Mouse (Mus musculus): ENCODE measurements around the gene Tpcn1. TPM values are rescaled to one million over a fixed set of nuclear protein-coding genes. Genes with fewer than 3 reads are reported as not detected.

The Tpcn1 gene
- polyA plus RNA-seq, 1 experiment from 2014 or later, result 18.3 TPM

- Histone ChIP-seq H3K4me2 (ENCODE audit: low read length) (peak overlapping the region; percentile 74), H3K9ac (replicated peaks; ENCODE audit: low read depth, low read length) (peak overlapping the region; percentile 67), H3K27ac (ENCODE audit: low read length) (peak overlapping the region; percentile 89), H3K4me1 (replicated peaks; ENCODE audit: control insufficient read depth, insufficient read depth, low read length) (peaks cover 23% of the 10 kb centered on the region), H3K9me3 (ENCODE audit: control insufficient read depth, low read length) (peaks cover 2% of the 10 kb centered on the region; the same call in 1 of the 2 replicates), H3K27me3 (replicated peaks; ENCODE audit: control insufficient read depth, insufficient read depth, low read length) (no peaks in the 10 kb centered on the region), H3K4me3 (replicated peaks; ENCODE audit: low read length) (peak overlapping the region; percentile 80), H3K36me3 (ENCODE audit: control insufficient read depth, insufficient read depth) (peaks cover 4% of the 10 kb centered on the region)
- ATAC-seq, result peak; percentile 92
- WGBS, result under 1% methylated on average over 65 of the region's 69 CpGs
Measured at GRCm38 (mm10) chr5:120612822-120613604, 24.5 kb upstream of the Tpcn1 start.

- WGBS, result 0% methylated on average over 22 of the region's 22 CpGs
- Histone ChIP-seq H3K27ac (ENCODE audit: low read length) (peak within 1 kb of the TSS; percentile 89), H3K27me3 (replicated peaks; ENCODE audit: control insufficient read depth, insufficient read depth, low read length) (no peaks in the 10 kb centered on the region), H3K9ac (replicated peaks; ENCODE audit: low read depth, low read length) (peak within 1 kb of the TSS; percentile 67), H3K36me3 (ENCODE audit: control insufficient read depth, insufficient read depth) (no peaks in the 10 kb centered on the region), H3K9me3 (ENCODE audit: control insufficient read depth, low read length) (peaks cover 2% of the 10 kb centered on the region; the same call in 1 of the 2 replicates), H3K4me2 (ENCODE audit: low read length) (peak within 1 kb of the TSS; percentile 74), H3K4me3 (replicated peaks; ENCODE audit: low read length) (peak within 1 kb of the TSS; percentile 80), H3K4me1 (replicated peaks; ENCODE audit: control insufficient read depth, insufficient read depth, low read length) (peaks cover 23% of the 10 kb centered on the region)
- peak; percentile 82 for ATAC-seq
Measured at GRCm38 (mm10) chr5:120612442-120612821, 24.0 kb upstream of the Tpcn1 start, which contains the start of the genes Rita1 and Ddx54. TSS of gene Rita1 (minus strand) at chr5:120612589. TSS of gene Ddx54 (plus strand) at chr5:120612739.

- peaks cover 2% of the 10 kb centered on the region; the same call in 1 of the 2 replicates for H3K9me3 ChIP-seq (ENCODE audit: control insufficient read depth, low read length)
- 46% methylated on average over 8 of the region's 8 CpGs for WGBS
- no peak overlapping the region for H3K27ac ChIP-seq (ENCODE audit: low read length)
- H3K27me3 ChIP-seq (replicated peaks; ENCODE audit: control insufficient read depth, insufficient read depth, low read length), result no peaks in the 10 kb centered on the region
- H3K4me1 ChIP-seq (replicated peaks; ENCODE audit: control insufficient read depth, insufficient read depth, low read length), result peaks cover 23% of the 10 kb centered on the region
- peak overlapping the region; percentile 56 for H3K9ac ChIP-seq (replicated peaks; ENCODE audit: low read depth, low read length)
- H3K4me3 ChIP-seq (replicated peaks; ENCODE audit: low read length), result peak overlapping the region; percentile 80
- peak overlapping the region; percentile 74 for H3K4me2 ChIP-seq (ENCODE audit: low read length)
- H3K36me3 ChIP-seq (ENCODE audit: control insufficient read depth, insufficient read depth), result no peaks in the 10 kb centered on the region
- ATAC-seq, result no peak
Measured at GRCm38 (mm10) chr5:120611416-120611815, 22.9 kb upstream of the Tpcn1 start.

- Histone ChIP-seq H3K4me3 (replicated peaks; ENCODE audit: low read length) (no peak overlapping the region), H3K27me3 (replicated peaks; ENCODE audit: control insufficient read depth, insufficient read depth, low read length) (no peaks in the 10 kb centered on the region), H3K4me1 (replicated peaks; ENCODE audit: control insufficient read depth, insufficient read depth, low read length) (peaks cover 23% of the 10 kb centered on the region), H3K4me2 (ENCODE audit: low read length) (peak overlapping the region; percentile 74), H3K27ac (ENCODE audit: low read length) (no peak overlapping the region), H3K9ac (replicated peaks; ENCODE audit: low read depth, low read length) (no peak overlapping the region), H3K9me3 (ENCODE audit: control insufficient read depth, low read length) (peaks cover 2% of the 10 kb centered on the region; the same call in 1 of the 2 replicates), H3K36me3 (ENCODE audit: control insufficient read depth, insufficient read depth) (no peaks in the 10 kb centered on the region)
- no peak for ATAC-seq
- 94% methylated on average over 5 of the region's 5 CpGs for WGBS
Measured at GRCm38 (mm10) chr5:120610906-120611305, 22.4 kb upstream of the Tpcn1 start.

- 79% methylated on average over 16 of the region's 16 CpGs for WGBS
- H3K4me3 ChIP-seq (replicated peaks; ENCODE audit: low read length), result no peak overlapping the region
- H3K9me3 ChIP-seq (ENCODE audit: control insufficient read depth, low read length), result no peaks in the 10 kb centered on the region
- H3K9ac ChIP-seq (replicated peaks; ENCODE audit: low read depth, low read length), result no peak overlapping the region
- ATAC-seq, result no peak
- no peak overlapping the region for H3K27ac ChIP-seq (ENCODE audit: low read length)
- peaks cover 27% of the 10 kb centered on the region for H3K4me1 ChIP-seq (replicated peaks; ENCODE audit: control insufficient read depth, insufficient read depth, low read length)
- H3K27me3 ChIP-seq (replicated peaks; ENCODE audit: control insufficient read depth, insufficient read depth, low read length), result no peaks in the 10 kb centered on the region
- no peak overlapping the region for H3K4me2 ChIP-seq (ENCODE audit: low read length)
- no peaks in the 10 kb centered on the region for H3K36me3 ChIP-seq (ENCODE audit: control insufficient read depth, insufficient read depth)
Measured at GRCm38 (mm10) chr5:120609246-120609775, 20.8 kb upstream of the Tpcn1 start.

GRCm38 (mm10) chr5:120607335-120607734 lies 18.9 kb upstream of the Tpcn1 start:
- H3K27ac ChIP-seq (ENCODE audit: low read length), result no peak overlapping the region; the same call in 1 of the 2 replicates
- no peak overlapping the region for H3K4me2 ChIP-seq (ENCODE audit: low read length)
- no peaks in the 10 kb centered on the region for H3K9me3 ChIP-seq (ENCODE audit: control insufficient read depth, low read length)
- no peak overlapping the region for H3K4me3 ChIP-seq (replicated peaks; ENCODE audit: low read length)
- no peaks in the 10 kb centered on the region for H3K36me3 ChIP-seq (ENCODE audit: control insufficient read depth, insufficient read depth)
- no peak overlapping the region for H3K9ac ChIP-seq (replicated peaks; ENCODE audit: low read depth, low read length)
- peaks cover 20% of the 10 kb centered on the region for H3K4me1 ChIP-seq (replicated peaks; ENCODE audit: control insufficient read depth, insufficient read depth, low read length)
- ATAC-seq, result no peak
- no peaks in the 10 kb centered on the region for H3K27me3 ChIP-seq (replicated peaks; ENCODE audit: control insufficient read depth, insufficient read depth, low read length)
- 86% methylated on average over 3 of the region's 3 CpGs for WGBS

GRCm38 (mm10) chr5:120606590-120607200 lies 18.2 kb upstream of the Tpcn1 start:
- Histone ChIP-seq H3K36me3 (ENCODE audit: control insufficient read depth, insufficient read depth) (no peaks in the 10 kb centered on the region), H3K27ac (ENCODE audit: low read length) (no peak overlapping the region), H3K4me2 (ENCODE audit: low read length) (no peak overlapping the region), H3K27me3 (replicated peaks; ENCODE audit: control insufficient read depth, insufficient read depth, low read length) (no peaks in the 10 kb centered on the region), H3K4me3 (replicated peaks; ENCODE audit: low read length) (no peak overlapping the region), H3K9me3 (ENCODE audit: control insufficient read depth, low read length) (no peaks in the 10 kb centered on the region), H3K4me1 (replicated peaks; ENCODE audit: control insufficient read depth, insufficient read depth, low read length) (peaks cover 17% of the 10 kb centered on the region), H3K9ac (replicated peaks; ENCODE audit: low read depth, low read length) (no peak overlapping the region)
- 73% methylated on average over 25 of the region's 25 CpGs for WGBS
- no peak for ATAC-seq

GRCm38 (mm10) chr5:120605688-120606087 lies 17.2 kb upstream of the Tpcn1 start:
- no peak overlapping the region for H3K27ac ChIP-seq (ENCODE audit: low read length)
- no peaks in the 10 kb centered on the region for H3K36me3 ChIP-seq (ENCODE audit: control insufficient read depth, insufficient read depth)
- H3K4me3 ChIP-seq (replicated peaks; ENCODE audit: low read length), result peak overlapping the region; percentile 43
- H3K9ac ChIP-seq (replicated peaks; ENCODE audit: low read depth, low read length), result no peak overlapping the region; the same call in 1 of the 2 replicates
- H3K4me2 ChIP-seq (ENCODE audit: low read length), result peak overlapping the region; percentile 68
- H3K4me1 ChIP-seq (replicated peaks; ENCODE audit: control insufficient read depth, insufficient read depth, low read length), result peaks cover 7% of the 10 kb centered on the region
- WGBS, result under 1% methylated on average over 8 of the region's 8 CpGs
- ATAC-seq, result peak; percentile 86
- no peaks in the 10 kb centered on the region for H3K9me3 ChIP-seq (ENCODE audit: control insufficient read depth, low read length)
- no peaks in the 10 kb centered on the region for H3K27me3 ChIP-seq (replicated peaks; ENCODE audit: control insufficient read depth, insufficient read depth, low read length)

- peaks cover 7% of the 10 kb centered on the region for H3K4me1 ChIP-seq (replicated peaks; ENCODE audit: control insufficient read depth, insufficient read depth, low read length)
- H3K9me3 ChIP-seq (ENCODE audit: control insufficient read depth, low read length), result no peaks in the 10 kb centered on the region
- H3K36me3 ChIP-seq (ENCODE audit: control insufficient read depth, insufficient read depth), result no peaks in the 10 kb centered on the region
- peak overlapping the region; percentile 72 for H3K27ac ChIP-seq (ENCODE audit: low read length)
- H3K27me3 ChIP-seq (replicated peaks; ENCODE audit: control insufficient read depth, insufficient read depth, low read length), result no peaks in the 10 kb centered on the region
- H3K4me3 ChIP-seq (replicated peaks; ENCODE audit: low read length), result peak overlapping the region; percentile 43
- H3K4me2 ChIP-seq (ENCODE audit: low read length), result peak overlapping the region; percentile 68
- ATAC-seq, result peak; percentile 55
- H3K9ac ChIP-seq (replicated peaks; ENCODE audit: low read depth, low read length), result peak overlapping the region; percentile 56
- whole genome bisulfite sequencing, result 1% methylated on average over 10 of the region's 10 CpGs
Measured at GRCm38 (mm10) chr5:120605241-120605661, 16.8 kb upstream of the Tpcn1 start.

Data from forebrain, embryonic 16.5 days (tissue).